Mouse (Mus musculus) mouse embryonic stem cell (cell line): ENCODE results near the gene Cacnb2.
"Not testable (repeated sequence)": the region's sequence is repeated elsewhere in the genome, so short reads cannot be mapped to it uniquely, and the experiment has no call there.

Experiments
- in situ Hi-C, 2 experiments: fragments of 300-500 bp; cut with MboI; formaldehyde crosslinking; loops; 1 replicate in 1 of 2; 3 replicates in 1 of 2; pipeline ENCODE4 v1.14.3; 2019 to 2020; ENCODE audit warnings: low sequenced_read_pairs in 2 of 2, low pct_unique_long_range_greater_than_20kb in 1 of 2, mixed read lengths in 1 of 2; ENCODE audit not compliant: unreplicated experiment in 1 of 2

Cacnb2 gene

DNA sequence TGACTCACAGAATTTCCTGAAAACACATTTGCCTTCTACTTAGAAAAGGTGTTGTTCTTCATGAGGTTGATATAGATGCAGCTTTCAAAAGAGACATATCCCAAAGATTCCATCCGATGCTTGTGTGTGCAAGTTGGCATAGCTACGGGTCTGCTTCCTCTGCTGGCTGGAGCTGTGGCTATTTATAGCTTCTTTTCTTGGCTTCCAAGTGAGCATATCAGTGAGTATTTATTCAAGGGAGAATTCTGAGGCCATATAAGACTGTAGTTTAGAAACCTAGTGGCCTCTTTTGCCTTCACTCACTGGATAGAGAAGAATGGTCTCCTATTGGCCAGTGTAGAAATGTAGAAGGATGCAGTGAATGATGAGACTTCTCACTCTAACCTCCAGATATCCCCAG, 38.2 kb downstream of the Cacnb2 start:
- in situ Hi-C loops: no loop called here

DNA sequence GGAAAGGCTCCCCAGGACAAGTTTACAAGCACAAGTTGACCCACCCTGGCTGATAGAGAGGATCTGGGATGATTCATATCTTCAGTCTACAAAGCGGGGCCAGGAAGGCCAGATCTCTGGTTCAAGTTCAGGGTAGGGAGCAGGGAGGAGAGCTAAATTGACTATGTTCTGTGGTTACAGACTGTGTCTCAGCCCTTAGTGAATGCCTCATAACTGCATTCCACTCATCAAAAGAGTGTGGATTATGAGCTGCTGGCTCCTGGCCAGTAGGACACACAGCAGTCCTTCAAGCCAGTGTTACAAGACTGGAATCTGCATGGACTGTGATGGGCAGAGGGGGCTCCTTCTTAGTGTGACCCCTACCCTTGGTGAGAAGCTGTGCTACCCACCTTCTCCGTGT, 48.4 kb downstream of the Cacnb2 start:
- in situ Hi-C loops: no loop called here

DNA sequence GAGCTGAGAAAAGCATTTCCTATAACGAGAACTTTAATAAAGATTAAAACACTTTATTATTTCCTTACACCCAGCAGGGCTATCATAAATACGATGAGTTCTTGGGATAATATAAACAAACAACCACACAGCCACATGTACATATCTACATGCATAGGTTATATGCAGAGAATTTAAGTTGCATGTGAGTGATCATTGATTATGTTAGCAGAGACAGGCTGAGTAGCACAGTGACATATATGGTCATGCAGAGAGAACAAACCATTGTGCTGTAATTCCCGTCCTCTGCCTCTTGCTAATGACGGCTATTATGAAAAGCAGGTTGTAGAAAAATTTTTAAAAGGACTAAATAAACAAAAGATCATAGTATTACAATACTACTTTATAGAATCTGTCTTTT, 53.8 kb downstream of the Cacnb2 start:
- in situ Hi-C loops: no loop called here

DNA sequence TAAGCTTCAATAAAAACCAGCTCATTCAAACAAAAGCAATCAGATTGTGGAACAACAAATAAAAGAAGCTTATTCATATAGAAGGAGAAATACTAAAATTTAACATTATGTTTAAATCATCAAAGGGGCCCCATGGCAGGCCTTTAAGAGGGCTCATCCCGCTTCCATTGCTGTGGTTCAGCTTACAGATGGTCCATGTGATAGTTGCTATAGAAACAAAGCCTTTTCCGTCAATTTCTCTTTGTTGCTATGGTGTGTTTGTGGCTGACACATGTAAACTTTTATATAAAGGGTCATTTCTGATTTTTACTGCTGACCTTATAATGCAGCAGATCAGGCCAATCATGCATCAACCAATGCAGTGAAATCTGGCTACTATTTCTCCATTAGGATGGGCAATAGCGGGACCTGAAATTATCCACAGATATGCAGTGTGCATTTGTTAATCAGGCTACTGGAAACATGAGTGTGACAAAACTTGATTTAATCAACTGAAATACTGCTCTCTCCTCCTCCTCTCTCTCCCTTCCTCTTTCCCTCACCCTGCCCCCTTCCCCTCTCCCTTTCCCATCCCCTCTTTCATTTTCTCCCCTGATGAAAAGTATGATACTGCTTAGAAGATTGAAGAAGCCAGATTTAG, 54.4 kb downstream of the Cacnb2 start:
- in situ Hi-C loops: no loop called here

DNA sequence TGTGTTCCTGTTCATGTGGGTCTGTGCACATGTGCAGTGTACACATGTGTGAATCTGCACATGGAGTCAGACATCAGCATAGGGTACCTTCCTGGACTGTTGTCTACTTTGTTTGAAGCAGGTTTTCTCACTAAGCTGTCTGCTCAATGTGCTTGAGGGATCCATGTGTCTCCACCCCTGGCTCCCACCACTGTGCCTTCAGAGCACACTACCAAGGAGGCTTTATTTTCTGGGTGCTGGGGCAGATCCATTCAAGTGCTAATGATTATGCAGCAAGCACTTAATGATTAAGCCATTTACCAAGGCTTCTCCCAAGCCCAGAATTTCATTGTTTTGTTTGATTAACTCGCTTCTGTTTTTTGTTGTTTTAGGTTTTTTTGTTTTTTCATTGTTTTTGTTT, 62.3 kb downstream of the Cacnb2 start:
- in situ Hi-C loops: no loop called here

DNA sequence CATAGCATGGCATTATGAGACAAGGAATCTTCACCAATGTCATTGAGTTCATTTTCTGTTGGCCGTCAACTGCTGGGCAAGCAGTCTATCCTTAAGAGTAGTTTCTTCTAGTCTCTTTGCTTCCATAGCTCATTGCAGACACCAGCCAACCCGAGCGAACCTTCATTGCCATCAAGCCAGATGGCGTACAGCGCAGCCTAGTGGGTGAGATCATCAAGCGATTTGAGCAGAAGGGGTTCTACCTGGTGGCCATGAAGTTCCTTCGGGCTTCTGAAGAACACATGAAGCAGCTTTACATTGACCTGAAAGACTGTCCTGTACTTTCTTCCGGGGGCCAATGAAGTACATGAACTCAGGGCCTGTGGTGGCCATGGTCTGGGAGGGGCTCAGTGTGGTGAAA, 69.2 kb downstream of the Cacnb2 start:
- in situ Hi-C loops: no loop called here

DNA sequence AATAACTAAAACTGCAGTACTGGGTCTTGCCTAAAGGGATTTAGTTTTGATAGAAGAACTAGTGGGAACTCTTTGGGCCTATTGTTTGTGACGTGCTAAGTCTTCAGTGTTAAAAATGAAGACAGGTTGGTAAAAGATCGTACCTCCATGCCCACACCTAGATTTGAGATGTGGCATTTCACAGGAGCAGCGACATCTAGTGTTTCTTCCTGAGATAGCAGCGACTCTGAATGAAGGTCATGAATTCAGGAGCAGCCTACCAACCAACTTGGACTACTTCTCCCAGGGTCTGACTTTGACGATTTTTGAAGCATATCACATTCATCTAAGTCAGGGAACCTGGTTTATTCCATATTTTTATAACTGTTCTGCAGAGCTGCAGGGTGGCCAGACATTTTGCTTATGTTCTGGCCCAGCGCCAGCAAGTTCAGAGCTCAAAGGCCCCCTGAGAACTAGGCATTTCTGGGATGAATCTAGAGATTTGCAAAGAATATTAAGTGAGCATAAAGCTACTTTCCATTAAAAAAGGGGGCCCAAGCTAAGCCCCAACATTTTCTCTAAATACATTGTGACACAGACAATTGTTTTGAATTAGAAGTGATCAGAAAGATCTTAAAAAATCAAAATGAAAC, 74.1 kb downstream of the Cacnb2 start:
- in situ Hi-C loops: no loop called here

DNA sequence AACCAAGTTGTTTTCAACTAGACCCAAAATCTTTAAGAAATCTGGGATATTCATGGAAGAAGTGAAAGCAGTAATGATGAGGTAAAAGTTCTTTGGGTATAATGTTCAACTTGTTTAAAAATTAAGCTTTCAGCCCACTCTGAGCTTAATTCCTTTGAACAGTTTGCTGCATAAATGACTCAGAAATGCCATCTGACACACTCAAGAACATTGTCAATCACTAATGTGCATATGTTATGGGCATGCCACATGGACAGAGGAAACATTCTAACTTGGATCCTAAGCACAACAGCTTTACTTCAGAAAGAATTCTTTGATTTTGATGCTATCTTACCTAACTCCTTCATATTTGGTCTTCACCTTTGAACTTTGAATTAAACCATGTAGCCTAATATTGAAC, 81.3 kb downstream of the Cacnb2 start:
- in situ Hi-C loops: no loop called here

DNA sequence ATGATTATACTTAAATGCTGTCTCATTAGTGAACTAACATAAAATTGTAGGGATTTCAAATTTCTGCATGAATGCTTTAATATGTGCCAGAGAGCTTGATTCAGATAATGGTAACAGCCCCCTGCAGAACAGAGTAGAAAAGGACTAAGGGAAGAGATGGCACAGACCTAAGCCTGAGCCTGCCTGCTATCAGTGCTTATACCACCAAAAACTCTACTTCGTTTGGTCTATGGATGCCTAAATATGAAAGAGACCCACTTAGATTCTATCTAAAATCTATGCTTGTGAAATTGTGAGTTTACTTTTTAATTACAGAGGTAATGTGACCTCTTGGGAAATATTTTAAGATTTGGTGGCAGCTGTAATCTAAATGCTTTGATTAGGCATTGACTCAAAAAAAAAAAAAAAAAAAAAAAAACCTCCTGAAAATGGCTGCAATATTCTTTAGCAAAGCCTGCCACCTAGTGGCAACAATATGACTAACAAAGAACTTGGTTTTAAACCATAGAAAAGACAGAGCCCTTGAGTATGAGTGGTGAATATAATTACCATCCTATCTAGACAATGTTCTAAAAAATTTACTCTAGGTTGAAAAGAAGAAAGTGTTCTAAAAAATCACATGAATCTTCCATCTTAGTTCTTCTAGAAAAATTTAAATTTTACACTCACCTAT, 100.2 kb downstream of the Cacnb2 start:
- in situ Hi-C loops: no loop called here

DNA sequence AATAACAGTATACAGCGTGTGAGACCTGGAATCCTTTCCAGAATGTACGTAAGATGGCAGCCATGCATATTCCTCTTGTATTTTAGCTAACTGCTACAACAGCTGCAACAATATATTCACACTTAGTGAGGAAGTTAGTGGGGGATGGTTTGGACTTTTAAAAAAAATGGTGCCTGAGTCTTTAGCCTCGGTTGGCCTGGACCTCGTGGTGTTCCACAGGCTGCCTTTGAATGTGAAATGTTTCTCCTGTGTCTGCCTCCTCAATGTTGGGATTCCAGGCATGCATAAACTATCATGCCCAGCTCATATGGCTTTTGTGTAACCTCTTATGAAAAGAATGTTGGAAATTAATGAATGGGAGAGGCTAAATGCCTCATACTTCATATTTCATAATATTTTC, 100.8 kb downstream of the Cacnb2 start:
- in situ Hi-C loops: no loop called here

DNA sequence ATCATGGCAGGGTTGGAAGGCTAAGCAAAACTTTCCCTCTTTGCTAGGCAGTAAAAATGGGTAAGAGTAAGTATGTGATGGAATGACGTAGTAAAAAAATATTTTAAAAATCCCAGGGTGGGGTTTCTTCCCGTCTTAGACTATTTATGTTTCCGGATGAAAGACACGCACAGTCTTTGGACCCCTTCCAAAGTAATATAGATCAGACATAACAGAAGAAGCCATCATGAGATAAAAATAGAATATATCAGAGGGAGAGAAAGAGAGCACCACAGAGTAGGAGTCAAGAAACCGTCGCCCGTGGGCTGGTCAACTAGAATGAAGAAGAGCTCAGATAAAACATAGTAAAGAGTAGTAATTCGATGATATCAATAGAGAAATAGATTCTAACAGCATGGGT, 107.4 kb downstream of the Cacnb2 start:
- in situ Hi-C loops: no loop called here

DNA sequence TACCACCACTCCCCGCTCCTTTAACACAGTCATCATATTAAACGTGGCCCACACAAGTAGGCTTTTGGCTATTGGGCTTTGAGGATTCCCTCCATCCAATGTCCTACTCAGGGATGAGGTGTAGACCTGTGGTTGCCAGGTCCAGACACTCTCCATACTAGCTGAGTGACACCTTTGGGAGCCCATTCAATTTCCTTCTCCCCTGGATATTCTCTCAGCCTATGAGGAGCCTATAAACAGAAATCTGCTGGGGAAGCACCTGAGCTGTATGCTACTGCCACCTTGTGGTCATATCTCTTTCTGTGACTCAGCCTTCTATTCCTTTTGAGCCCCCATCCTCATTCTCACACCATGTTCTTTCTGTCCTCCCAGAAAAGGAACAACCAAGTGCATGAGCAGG, 108.9 kb downstream of the Cacnb2 start:
- in situ Hi-C loops: no loop called here

DNA sequence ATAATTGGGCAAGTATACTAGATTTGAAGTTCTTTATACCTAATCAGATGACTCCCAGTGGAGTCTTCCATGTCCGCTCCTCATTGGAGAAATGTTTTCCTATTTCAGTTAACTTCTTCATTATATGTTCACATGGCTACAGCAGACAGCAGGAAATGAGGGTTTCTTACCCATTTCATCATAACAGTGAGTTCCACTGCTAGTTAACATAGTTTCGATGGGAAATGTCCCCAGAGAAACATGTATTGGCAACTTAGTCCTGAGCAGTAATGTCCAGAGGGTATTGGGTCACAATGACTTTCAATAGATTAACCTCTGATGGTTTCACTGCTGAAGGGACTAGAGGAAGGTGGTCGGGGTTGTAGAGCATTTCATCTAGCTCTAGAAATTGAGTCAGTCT, 110.2 kb downstream of the Cacnb2 start:
- in situ Hi-C loops: no loop called here

DNA sequence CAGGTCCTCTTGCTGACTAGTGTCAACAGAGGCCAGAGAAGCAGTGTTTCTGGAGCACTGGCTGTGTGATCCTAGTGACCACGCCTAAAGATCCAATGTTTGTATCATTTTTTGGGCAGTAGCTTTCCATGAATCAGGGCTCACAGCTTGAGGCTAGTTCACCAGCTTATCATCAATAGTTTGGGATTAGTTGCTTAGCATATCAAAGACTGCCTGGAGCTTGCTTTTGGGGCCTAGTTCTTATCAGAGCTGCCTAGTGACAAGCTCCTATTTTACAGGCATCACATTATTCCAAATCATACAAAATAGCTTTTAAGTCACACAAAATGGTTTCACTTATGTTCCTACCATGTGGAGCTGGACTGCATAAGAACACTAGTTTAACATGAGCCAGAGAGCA, 113.8 kb downstream of the Cacnb2 start:
- in situ Hi-C loops: no loop called here

DNA sequence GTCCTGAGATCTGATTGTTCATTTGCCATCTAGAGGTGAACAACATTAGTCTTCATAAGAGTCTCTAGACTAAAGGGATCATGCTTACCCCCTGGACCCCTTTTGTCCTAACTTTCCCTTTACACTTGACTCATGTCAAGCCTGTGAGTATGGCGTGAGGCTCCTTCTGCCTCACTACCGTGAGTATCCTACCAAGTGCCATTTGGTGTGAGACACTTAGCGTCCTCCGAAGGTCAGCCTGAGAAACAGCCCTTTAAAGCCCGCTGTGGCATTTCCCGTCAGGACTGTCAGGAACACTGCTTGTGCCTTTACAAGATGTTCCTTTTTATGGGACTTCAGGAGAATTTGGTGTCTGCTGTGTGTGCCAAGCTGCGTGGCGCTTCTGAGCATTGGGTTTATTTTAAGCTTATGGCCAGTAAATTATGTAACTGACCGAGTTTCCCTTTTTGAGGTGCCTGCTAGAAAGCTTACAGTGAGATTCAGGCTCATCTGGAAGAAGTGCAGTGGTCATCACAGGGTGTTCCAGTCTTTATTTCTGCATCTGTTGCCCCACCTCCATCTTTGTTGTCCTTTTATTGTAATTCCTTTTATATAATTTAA, 116.3 kb downstream of the Cacnb2 start:
- in situ Hi-C loops: no loop called here

DNA sequence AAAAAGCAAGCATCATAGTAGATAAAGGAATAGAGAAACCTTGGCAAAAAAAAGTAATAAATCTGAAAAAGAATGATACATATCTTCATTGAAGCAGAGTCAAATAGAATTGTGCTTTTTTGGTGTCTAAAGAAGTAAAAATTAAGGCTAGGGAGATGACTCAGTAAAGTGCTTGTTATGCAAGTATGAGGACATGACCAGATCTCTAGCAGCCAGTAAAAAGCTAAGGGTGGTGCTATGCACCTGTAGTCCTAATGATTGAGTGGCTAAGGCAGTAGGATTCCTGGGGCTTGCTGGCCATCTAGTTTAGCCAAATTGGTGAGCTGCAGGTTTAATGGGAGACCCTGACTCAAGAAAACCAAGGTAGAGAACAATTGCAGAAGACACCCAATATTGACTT, 122.5 kb downstream of the Cacnb2 start:
- in situ Hi-C loops: no loop called here

DNA sequence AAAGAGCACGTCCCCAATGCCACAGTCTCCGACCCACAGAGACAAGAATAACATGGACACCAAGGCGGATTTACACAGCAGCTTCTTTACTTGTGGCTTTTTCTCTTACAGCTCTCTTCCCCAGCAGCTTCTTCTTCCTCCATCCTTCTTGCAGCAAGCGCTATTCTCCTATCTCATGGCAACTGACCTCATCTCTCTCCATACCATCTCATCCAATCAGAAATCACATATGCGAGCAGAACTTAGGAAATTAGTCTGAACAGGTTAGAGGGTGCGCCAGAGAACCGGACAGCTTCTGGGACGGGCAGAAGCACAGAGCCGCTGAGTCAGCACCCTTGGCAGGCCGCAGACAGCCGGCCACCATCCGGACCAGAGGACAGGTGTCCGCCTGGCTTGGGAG, 123.7 kb downstream of the Cacnb2 start:
- in situ Hi-C loops: not testable (repeated sequence)

DNA sequence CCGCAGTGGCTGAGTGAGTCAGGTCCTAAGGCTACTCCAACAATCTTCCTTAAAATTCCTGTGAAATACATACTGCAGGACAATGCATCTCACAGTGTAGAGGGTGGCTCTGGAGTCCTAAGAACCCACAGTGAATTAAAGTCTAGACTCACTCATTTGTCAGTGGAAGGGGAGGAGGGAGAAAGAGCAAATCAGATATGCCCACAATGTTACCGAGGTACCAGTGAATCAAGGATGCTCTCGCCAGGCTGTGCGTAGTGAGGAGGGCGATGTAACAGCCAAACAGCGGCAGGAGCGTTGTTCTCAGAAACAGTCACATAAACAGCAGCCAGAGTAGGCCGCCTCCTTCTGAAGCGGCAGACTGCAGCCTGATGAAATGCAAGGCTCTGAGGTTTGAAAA, 136.0 kb downstream of the Cacnb2 start:
- in situ Hi-C loops: no loop called here

DNA sequence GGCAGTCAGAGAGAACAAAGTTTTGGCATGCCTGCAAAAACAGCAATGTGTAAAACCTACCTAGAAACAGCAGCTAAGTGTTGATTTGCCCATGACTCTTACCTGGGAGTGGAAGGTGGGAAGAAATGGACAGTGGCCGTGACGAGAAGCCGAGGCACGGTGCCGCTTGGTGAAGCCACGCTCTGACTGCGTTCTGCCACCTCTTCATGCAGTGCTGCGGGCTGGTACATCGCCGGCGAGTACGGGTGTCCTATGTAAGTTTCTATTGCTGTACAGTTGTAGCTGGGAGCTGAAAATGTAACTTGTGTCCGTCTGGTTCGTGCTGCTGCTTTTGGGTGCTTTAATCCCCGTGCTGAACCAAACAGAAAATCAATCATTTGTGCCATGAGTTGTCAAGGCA, 136.6 kb downstream of the Cacnb2 start:
- in situ Hi-C loops: no loop called here

DNA sequence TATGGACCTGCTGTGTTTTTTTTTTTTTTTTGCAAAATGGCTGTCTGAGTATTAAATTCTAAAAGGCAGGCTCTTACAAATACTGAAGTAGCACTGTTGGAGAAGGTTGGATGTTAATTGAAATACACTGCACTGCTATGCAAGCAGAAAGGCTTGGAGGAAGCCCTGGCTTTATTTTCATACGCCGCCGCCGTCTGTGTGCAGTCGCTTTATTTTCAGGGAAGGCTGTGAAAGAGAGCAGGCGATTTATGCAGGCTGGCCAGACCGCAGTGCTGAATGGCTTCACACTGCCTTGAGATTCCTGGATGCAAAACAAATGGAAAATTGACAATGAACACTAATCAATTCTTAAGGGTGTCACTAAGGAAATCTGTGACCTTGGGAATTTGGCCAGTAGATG, 137.5 kb downstream of the Cacnb2 start:
- in situ Hi-C loops: no loop called here
